Mouse (Mus musculus): ENCODE results near the gene Gdf1.

Gene Gdf1

GRCm38 (mm10) chr8:70329124-70329834, at the start of gene Gdf1:
TSS of gene Gdf1 (plus strand) at chr8:70329817.
- DNase-seq, result peak in 1 of 2 experiments; percentile 32

DNA sequence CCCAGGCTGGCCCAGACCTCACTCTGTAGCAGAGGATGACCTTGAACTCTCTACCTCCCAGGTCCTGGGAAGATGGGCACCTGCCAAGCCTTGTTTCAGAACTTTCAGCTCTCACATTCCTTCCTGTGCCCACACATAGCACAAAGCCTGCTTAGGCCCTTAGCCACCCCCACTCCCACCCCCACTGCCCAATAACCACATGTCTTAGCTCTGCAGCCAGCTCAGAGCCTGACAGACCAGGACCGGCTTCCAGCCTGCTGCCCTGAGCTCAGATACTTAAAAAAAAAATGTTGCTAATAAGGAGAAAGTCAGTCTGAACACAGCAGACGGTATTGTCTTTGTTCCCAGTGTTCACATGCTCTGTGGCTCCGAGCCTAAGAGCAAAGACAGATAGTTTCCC, 48.6 kb upstream of the Gdf1 start:
- no peak for DNase-seq

GRCm38 (mm10) chr8:70282603-70283135, 46.9 kb upstream of the Gdf1 start, which contains the start of gene Homer3:
TSS of gene Homer3 (plus strand) at chr8:70282827.
- peak; percentile 91 to 93 for DNase-seq

DNA sequence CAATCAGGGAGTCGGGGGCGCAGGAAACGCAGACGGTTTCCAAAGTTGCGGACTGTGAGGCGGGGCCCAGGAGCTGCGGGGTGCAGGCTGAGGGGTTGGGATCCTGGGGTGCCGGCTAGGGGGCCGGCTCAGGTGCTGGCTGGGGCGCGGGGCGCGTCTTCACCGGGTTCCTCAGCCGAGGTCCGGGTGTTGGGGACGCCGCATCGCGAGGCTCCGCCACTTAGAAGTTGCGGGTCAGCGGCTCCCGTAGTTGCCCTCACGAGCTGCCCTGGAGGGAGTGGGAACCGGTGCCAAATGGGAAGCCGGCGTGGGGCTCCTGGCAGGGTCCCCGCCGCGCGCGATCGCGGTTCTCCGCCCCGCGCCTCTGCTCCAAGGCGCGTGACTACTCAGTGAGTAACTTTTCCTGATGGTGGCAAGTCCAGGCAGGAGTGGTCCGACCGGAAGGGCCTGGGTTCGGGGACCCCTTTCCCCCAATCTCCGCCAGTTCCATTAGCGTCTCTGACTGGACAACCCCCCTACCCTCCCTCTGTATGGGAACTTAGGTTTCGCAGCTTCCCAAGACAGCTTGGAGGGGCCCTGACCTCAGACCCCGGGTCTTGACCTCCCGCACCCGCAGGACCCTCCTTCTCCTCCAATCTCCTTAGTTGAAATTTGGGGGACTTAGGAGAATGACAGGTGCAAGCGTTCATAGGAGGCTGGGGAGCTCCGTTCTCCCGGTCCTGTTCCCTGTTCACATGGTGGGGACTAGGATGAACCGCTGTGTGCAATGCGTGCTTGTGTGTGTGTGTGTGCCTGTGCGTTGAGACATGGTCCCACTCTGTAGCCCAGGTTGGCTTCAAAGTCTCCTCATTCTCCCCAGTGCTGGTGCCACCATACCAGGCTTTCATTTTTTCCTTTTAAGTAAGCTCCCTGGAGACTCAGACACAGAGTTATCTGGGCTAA, 46.2 kb upstream of the Gdf1 start:
- DNase-seq, result peak; percentile 64 to 65

DNA sequence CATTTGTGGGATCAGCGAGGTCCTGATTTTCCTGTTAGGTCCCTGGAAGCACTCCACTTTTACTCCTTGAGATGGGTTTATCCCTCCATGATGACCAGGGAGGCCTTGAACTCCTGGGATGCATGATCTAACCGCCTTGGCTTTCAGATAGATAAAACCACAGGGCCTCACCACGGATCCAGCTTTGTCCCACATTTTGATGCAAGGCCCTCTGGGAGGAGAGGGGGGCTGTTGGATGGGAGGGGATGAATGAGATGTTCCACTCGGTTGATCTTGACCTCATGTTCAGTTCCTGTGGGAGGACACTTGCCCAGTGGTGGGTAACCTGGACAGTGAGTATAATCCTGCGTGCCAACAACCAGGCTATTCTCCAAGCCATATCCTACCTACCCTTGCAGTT, 45.2 kb upstream of the Gdf1 start:
- no peak for DNase-seq

- DNase-seq, result no peak
Measured at GRCm38 (mm10) chr8:70285304-70285703, 44.3 kb upstream of the Gdf1 start.

GRCm38 (mm10) chr8:70286737-70287136, 42.9 kb upstream of the Gdf1 start:
- DNase-seq, result peak in 1 of 2 experiments; percentile 29

- no peak for DNase-seq
Measured at GRCm38 (mm10) chr8:70293988-70294405, 35.6 kb upstream of the Gdf1 start.

DNA sequence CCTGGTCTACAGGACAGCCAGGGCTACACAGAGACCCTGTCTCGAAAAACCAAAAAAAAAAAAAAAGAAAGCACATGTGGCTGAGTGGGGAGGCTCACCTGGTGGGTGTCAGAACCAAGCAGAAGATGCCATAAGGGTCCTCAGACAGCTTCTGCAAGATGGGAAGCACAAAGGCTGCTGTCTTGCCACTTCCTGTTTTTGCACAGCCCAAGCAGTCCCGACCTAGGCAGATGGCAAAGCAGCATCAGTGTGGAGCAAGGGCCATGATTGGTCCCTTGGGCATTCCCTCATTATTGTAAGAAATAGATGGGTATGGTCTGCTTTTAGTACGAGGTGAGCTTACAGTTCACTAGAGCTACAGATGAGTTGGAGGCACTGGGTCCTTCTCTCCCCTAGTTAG, 28.7 kb upstream of the Gdf1 start:
- DNase-seq, result no peak

- DNase-seq, result peak; percentile 97
Measured at GRCm38 (mm10) chr8:70302358-70302890, 27.2 kb upstream of the Gdf1 start, which contains the start of the genes Ddx49 and Cope. TSS of gene Ddx49 (minus strand) at chr8:70302489. TSS of gene Cope (plus strand) at chr8:70302518.

DNA sequence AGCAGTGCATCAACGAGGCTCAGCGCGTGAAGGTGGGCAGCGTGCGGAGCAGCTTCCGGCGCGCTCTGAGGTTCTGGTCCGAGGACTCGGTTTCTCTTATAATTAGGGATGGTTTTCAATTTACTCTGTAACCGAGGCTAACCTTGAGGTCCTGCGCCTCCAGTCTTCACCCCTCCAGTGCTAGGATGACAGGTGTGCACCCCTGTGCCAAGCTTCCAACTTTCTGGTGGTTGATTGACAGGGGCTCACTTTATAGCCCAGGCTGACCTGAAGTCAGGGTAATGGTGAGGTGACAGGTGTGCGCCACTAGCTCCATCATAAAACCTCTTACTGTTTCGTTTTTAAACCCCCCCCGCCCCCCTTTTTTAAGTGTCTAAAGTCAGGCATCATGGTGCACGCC, 26.7 kb upstream of the Gdf1 start:
- DNase-seq, result no peak

- peak; percentile 47 to 60 for DNase-seq
Measured at GRCm38 (mm10) chr8:70309311-70309710, 20.3 kb upstream of the Gdf1 start.

DNA sequence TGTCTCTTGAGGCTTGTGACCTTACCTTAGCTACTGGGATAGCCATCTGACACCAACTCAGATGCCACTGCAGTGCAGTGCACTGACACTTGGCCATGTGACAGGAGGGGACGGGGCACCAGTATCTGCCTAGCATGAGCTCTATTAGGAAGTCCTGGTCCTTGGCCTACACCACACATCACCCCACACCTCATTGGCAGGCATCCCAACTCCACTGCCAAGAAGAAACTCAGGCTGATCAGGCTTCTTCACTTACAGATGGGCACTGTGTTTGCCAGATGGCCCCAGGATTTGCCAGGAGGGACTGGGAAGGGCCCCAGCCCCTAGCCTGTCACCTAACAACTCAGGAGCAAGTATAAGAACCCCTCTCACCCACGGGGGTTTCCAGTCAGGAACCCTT, 16.2 kb upstream of the Gdf1 start:
- DNase-seq, result peak; percentile 77 to 87

DNA sequence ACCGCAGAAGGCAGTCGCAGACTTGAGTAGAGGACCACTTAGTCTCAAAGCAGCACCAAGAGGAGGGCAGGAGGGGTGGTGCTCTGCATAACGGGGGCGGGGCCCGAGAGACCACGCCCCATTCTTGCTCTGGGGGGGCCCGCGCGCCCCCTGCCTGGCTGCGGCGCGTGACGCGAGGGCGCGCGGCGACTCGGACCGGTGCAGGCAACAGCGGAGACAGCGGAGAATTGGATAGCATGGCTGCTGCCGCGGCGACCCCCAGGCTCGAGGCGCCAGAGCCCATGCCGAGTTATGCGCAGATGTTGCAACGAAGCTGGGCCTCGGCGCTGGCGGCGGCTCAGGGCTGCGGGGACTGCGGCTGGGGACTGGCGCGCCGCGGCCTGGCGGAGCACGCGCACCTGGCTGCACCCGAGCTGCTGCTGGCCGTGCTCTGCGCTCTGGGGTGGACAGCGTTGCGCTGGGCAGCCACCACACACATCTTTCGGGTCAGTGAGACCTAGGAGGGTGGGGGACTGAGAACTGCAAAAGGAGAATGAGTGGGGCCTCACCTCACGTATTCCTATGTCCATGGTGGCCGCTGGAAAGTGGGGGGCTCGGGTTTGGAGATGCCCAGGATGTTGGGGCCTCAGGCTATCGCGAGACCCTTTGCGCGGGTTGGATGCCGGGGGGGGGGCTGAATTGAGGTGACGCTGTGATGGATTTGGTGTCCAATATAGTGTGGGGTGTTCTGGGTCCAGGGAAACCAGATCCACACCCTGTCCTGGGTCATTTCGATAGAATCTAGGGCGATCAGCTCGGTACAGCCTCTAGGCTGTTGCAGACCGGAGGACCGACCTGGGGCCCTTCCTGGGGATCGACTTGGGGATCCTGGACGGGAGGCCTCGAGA, 13.8 kb upstream of the Gdf1 start, which contains the start of gene Cers1:
Gene Cers1, plus strand, starts transcription at position 152 of the 887 bp plus-strand sequence.
- DNase-seq, result peak; percentile 84 to 89

DNA sequence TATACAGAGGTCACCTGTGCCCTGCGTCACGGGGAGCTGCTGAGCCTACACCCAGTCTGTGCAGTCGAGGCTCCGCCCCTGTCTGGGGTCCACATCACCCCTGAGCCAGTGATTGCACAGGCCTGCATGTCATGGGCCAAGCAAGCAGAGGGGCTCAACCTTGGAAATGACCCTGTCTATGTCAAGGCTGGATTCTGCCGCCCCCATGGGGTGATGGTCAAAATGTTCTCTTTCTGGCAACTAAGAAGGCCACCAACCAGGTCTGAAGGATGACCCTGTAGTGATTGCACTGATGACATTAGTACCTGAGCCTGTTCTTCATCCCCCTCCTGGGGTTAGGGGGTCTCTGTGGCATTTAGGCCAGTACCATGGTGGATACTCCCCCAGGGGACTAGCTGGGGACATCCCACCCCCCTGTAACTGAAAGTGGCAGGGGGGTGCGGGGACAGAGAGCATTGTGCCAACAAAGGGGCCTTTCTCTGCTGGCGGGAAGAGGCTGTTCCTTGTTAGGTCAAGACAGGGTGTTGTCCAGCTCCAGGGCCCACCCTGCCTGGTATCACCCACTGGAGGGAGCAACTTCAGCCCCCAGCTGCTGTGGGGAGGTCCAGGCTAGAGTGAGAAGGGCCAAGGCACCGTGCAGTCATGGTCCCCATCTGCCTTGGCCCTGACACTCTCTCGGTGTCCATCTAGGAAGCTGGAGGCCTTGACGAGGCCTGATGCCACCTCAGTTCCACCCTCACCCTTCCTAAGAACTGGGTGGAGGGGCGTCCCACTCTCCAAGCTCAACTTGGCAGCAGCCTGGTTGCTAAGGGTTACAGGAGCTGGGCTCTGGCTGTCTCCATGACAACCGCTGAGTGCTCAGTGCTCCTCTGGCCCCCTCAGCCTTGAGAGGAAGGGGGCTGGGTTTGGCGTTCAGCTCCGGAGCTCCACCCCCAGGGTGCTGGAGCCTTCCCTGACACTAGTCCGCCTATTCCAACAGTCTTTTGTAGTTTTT, 12.8 kb upstream of the Gdf1 start:
- DNase-seq, result peak; percentile 88 to 94

DNA sequence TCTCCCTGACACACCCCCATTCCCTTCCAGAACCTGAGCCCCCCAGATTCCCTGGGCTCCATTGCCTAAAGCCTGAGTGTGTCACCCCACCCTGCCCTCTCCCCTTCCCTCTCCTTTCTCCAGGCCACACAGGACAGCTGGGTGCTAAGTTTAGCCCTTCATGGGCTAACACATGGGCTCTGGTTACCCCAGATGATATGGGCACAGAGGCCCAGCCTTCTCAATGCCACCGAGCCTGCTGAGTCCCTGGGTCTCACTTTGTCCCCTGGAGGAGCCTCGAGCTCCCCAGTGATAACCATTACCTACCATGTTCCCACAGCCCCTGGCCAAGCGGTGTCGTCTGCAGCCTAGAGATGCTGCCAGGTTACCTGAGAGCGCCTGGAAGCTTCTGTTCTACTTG, 11.7 kb upstream of the Gdf1 start:
- DNase-seq, result no peak

DNA sequence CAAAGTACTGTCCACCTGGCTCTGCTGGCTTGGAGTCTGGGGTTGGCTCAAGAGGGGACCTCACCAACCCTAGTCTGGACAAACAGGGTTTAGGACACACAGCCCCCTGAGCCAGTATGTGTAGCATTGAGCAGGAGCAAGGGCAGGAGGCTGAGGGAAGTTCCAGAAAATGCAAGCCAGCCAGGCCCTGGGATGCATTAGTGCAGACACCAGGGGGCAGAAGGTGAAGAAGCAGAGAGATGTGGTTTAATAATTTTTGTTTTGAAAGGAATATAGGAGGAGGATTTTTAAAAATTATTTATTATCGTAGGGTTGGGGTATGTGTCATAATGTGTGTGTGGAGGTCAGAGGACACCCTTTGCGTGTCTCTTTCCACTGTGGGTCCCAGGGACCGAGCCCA, 5.9 kb upstream of the Gdf1 start:
- no peak for DNase-seq

GRCm38 (mm10) chr8:70327512-70327911, 2.1 kb upstream of the Gdf1 start:
- no peak for DNase-seq

DNA sequence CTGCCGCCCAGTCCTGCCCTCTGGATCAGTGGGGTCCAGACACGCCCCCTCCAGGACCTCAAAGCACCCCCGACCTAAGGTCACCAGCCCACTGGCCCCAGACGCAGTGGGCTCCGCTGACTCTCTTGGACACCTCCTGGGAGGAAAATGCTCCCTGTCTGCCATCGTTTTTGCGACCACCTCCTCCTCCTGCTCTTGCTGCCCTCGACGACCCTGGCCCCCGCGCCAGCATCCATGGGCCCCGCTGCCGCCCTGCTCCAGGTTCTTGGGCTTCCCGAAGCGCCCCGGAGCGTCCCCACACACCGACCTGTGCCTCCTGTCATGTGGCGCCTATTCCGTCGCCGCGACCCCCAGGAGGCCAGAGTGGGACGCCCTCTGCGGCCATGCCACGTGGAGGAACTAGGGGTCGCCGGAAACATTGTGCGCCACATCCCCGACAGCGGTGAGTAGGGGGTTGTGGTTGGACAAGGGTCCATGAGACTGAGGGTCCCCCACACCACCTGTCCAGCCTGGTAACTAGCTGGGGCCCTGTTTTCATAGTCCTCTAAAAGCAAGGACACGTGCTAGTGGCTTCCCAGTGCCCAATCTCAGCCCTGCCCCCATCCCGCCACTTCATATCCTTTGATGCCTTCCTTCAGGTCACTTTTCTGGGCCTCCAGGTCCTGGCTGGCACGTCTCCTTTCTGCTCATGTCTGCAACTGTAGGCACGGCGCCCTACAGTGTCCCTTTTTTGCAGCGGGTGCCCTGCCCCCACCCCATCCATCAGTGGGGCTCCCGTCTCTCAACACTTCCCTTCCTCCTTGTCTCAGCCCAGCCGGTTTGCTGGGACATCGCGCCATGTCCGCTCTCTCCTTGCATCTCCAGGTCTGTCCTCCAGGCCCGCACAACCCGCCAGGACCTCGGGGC, 471 bp downstream of the Gdf1 start:
- DNase-seq, result peak in 1 of 2 experiments; percentile 34

All from cerebellum, postnatal 10 days (tissue).